Mouse (Mus musculus): ENCODE data around the gene Gm14862. TPM values are rescaled to one million over a fixed set of nuclear protein-coding genes. Genes with fewer than 3 reads are reported as not detected.

Gm14862 gene
- polyA plus RNA-seq, 1 experiment = not detected

GRCm38 (mm10) chrX:9205121-9205520, 51.6 kb downstream of the Gm14862 start:
- peaks cover 4% of the 10 kb centered on the region; the same call in 1 of the 2 replicates for H3K4me1 ChIP-seq (replicated peaks; ENCODE audit: control insufficient read depth, insufficient read depth, low read length)
- H3K36me3 ChIP-seq (ENCODE audit: control insufficient read depth, insufficient read depth, low read length) = no peaks in the 10 kb centered on the region
- no peak overlapping the region for H3K27ac ChIP-seq (ENCODE audit: control insufficient read depth, insufficient read depth, low read length)
- 83% methylated on average over 2 of the region's 2 CpGs for WGBS
- H3K27me3 ChIP-seq (ENCODE audit: control insufficient read depth, insufficient read depth, low read length) = no peaks in the 10 kb centered on the region
- H3K4me3 ChIP-seq (ENCODE audit: control insufficient read depth, insufficient read depth, low read length) = no peak overlapping the region
- no peak for DNase-seq
- TF ChIP-seq POLR2A (IDR thresholded peaks at IDR 0.05; ENCODE audit: control insufficient read depth, extremely low read depth, insufficient read depth, low read length, poor library complexity) (no peak), CTCF (IDR thresholded peaks at IDR 0.05; ENCODE audit: borderline replicate concordance, control insufficient read depth, extremely low read depth, insufficient read depth, low read length, poor library complexity) (no peak)

GRCm38 (mm10) chrX:9202781-9203405, 53.8 kb downstream of the Gm14862 start:
- WGBS = 86% methylated on average over 7 of the region's 7 CpGs
- Histone ChIP-seq H3K27me3 (ENCODE audit: control insufficient read depth, insufficient read depth, low read length) (no peaks in the 10 kb centered on the region; the same call in 1 of the 2 replicates), H3K4me3 (ENCODE audit: control insufficient read depth, insufficient read depth, low read length) (no peak overlapping the region), H3K4me1 (replicated peaks; ENCODE audit: control insufficient read depth, insufficient read depth, low read length) (peaks cover 7% of the 10 kb centered on the region; the same call in 1 of the 2 replicates), H3K27ac (ENCODE audit: control insufficient read depth, insufficient read depth, low read length) (no peak overlapping the region), H3K36me3 (ENCODE audit: control insufficient read depth, insufficient read depth, low read length) (no peaks in the 10 kb centered on the region)
- TF ChIP-seq CTCF (IDR thresholded peaks at IDR 0.05; ENCODE audit: borderline replicate concordance, control insufficient read depth, extremely low read depth, insufficient read depth, low read length, poor library complexity) = no peak
- no peak for DNase-seq

GRCm38 (mm10) chrX:9201954-9202353, 54.7 kb downstream of the Gm14862 start:
- Histone ChIP-seq H3K27ac (ENCODE audit: control insufficient read depth, insufficient read depth, low read length) (no peak overlapping the region), H3K27me3 (ENCODE audit: control insufficient read depth, insufficient read depth, low read length) (no peaks in the 10 kb centered on the region; the same call in 1 of the 2 replicates), H3K4me1 (replicated peaks; ENCODE audit: control insufficient read depth, insufficient read depth, low read length) (peaks cover 7% of the 10 kb centered on the region; the same call in 1 of the 2 replicates), H3K36me3 (ENCODE audit: control insufficient read depth, insufficient read depth, low read length) (no peaks in the 10 kb centered on the region), H3K4me3 (ENCODE audit: control insufficient read depth, insufficient read depth, low read length) (no peak overlapping the region)
- WGBS = 90% methylated on average over 2 of the region's 2 CpGs
- TF ChIP-seq CTCF (IDR thresholded peaks at IDR 0.05; ENCODE audit: borderline replicate concordance, control insufficient read depth, extremely low read depth, insufficient read depth, low read length, poor library complexity) = no peak
- TF ChIP-seq POLR2A (IDR thresholded peaks at IDR 0.05; ENCODE audit: control insufficient read depth, extremely low read depth, insufficient read depth, low read length, poor library complexity) = no peak
- no peak for DNase-seq

Other genes with a start within 250 kb of the Gm14862 start
- not detected in 2 replicates for gene Fthl17e, start 223.4 kb downstream of the Gm14862 start, polyA plus RNA-seq (2012; rRNA removed)
- not detected in 2 replicates for gene Fthl17f, start 193.9 kb downstream of the Gm14862 start, polyA plus RNA-seq (2012; rRNA removed)
- gene 4930402K13Rik, start 152.3 kb downstream of the Gm14862 start, polyA plus RNA-seq (2012; rRNA removed) = not detected in 2 replicates
- 0.31 and 0.36 TPM in 2 replicates for gene Lancl3, start 57.0 kb downstream of the Gm14862 start, polyA plus RNA-seq (2012; rRNA removed)
- 1.6 and 2.2 TPM in 2 replicates for gene Xk, start 15.9 kb upstream of the Gm14862 start, polyA plus RNA-seq (2012; rRNA removed)
- gene H2al1m, start 26.9 kb upstream of the Gm14862 start, polyA plus RNA-seq (2012; rRNA removed) = 0.42 and 0.57 TPM in 2 replicates
- gene H2al1k, start 93.7 kb upstream of the Gm14862 start, polyA plus RNA-seq (2012; rRNA removed) = not detected in 2 replicates
- 3.3 and 3.9 TPM in 2 replicates for gene Cybb, start 230.9 kb upstream of the Gm14862 start, polyA plus RNA-seq (2012; rRNA removed)